Mouse (Mus musculus) olfactory bulb, adult 2 months (tissue): ENCODE data around the gene Pank1.

Source experiments
- CTCF ChIP-seq: fragments of 200-500 bp; IDR thresholded peaks from 2 replicates; pipeline ENCODE4 v1.5.1; 2012; ENCODE audit warnings: low read depth, mild to moderate bottlenecking, low read length, moderate library complexity; ENCODE audit not compliant: insufficient read depth
- POLR2A ChIP-seq: fragments of 200-500 bp; IDR thresholded peaks from 2 replicates; pipeline ENCODE4 v1.6.1; 2012; ENCODE audit warnings: mild to moderate bottlenecking, low read depth, low read length, moderate library complexity; ENCODE audit not compliant: insufficient read depth

- no peak for TF ChIP-seq CTCF
- no peak for TF ChIP-seq POLR2A
Observed at GRCm38 (mm10) chr19:34921253-34921651, 42.0 kb upstream of the Pank1 start.
